Mouse (Mus musculus) midbrain, embryonic 11.5 days (tissue): ENCODE results near the gene Kif2c. TPM values are rescaled to one million over a fixed set of nuclear protein-coding genes. Genes with fewer than 3 reads are reported as not detected.

Source experiments
- ATAC-seq: fragments of 200-750 bp; cut with Nextera tagmentation; 2 replicates; pipeline ENCODE4 v1.8.0; 2017; ENCODE audit warnings: moderate TSS enrichment, moderate library complexity; ENCODE audit not compliant: low FRiP score
- DNase-seq: peaks from one replicate; pipeline ENCODE4 v3.0.0; 2015; ENCODE audit warnings: low spot score; ENCODE audit errors: missing footprints
- H3K27ac ChIP-seq: fragments of 300-500 bp; sonication (generic); 2 replicates; pipeline ENCODE4 v1.5.1; 2014; ENCODE audit warnings: low read depth, low read length
- H3K27me3 ChIP-seq: fragments of 300-500 bp; sonication (generic); 2 replicates; pipeline ENCODE4 v1.6.1; 2014; ENCODE audit warnings: mild to moderate bottlenecking, low read length, moderate library complexity, mixed read lengths; ENCODE audit not compliant: control insufficient read depth, insufficient read depth
- H3K36me3 ChIP-seq: fragments of 300-500 bp; sonication (generic); 2 replicates; pipeline ENCODE4 v1.6.1; 2014; ENCODE audit warnings: mild to moderate bottlenecking, low read length, moderate library complexity, mixed read lengths; ENCODE audit not compliant: control insufficient read depth, insufficient read depth
- H3K4me1 ChIP-seq: fragments of 300-500 bp; sonication (generic); 2 replicates; pipeline ENCODE4 v1.6.1; 2014; ENCODE audit warnings: low read length; ENCODE audit not compliant: control insufficient read depth, insufficient read depth
- H3K4me2 ChIP-seq: fragments of 300-500 bp; sonication (generic); 2 replicates; pipeline ENCODE4 v1.6.1; 2014; ENCODE audit warnings: mild to moderate bottlenecking, moderate library complexity
- H3K4me3 ChIP-seq: fragments of 300-500 bp; sonication (generic); 2 replicates; pipeline ENCODE4 v1.5.1; 2014; ENCODE audit warnings: low read depth, low read length
- H3K9ac ChIP-seq: fragments of 300-500 bp; sonication (generic); 2 replicates; pipeline ENCODE4 v1.6.1; 2014; ENCODE audit warnings: low read length
- H3K9me3 ChIP-seq: fragments of 300-500 bp; sonication (generic); 2 replicates; pipeline ENCODE4 v1.6.1; 2016; ENCODE audit warnings: low read length; ENCODE audit not compliant: control insufficient read depth
- WGBS: fragments of 180-500 bp; shearing (Covaris S2); extraction: QIAGEN DNeasy Blood & Tissue Kit; methylation state at CpG from one replicate; pipeline ENCODE4 v1.1.7; 2014; 5-methylcytosine and 5-hydroxymethylcytosine counted together
- polyA plus RNA-seq: library from polyadenylated mRNA; unstranded; fragments of >200 nt; fragmentation: Nextera tagmentation; extraction: Ambion mirVana; gene quantifications from 2 replicates; pipeline ENCODE4 v1.2.1, GENCODE M21; 2014

The Kif2c gene
- 103 and 104 TPM in 2 replicates for polyA plus RNA-seq

- Histone ChIP-seq H3K4me2 (peak within 1 kb of the TSS; percentile 72), H3K4me3 (peak within 1 kb of the TSS; percentile 79), H3K4me1 (peaks cover 10% of the 10 kb centered on the region), H3K27ac (peak within 1 kb of the TSS; percentile 35), H3K27me3 (no peaks in the 10 kb centered on the region), H3K9me3 (no peaks in the 10 kb centered on the region), H3K36me3 (peaks cover 14% of the 10 kb centered on the region), H3K9ac (peak within 1 kb of the TSS; percentile 79)
- ATAC-seq, result peak; percentile 97
- peak; percentile 100 for DNase-seq
- 2% methylated on average over 42 of the region's 42 CpGs for WGBS
Observed at GRCm38 (mm10) chr4:117181863-117182758, at the start of gene Kif2c. Kif2c (minus strand) TSS chr4:117182639.

- ATAC-seq (no peak), DNase-seq (peak; percentile 68)
- no peak overlapping the region for H3K4me3 ChIP-seq
- H3K4me1 ChIP-seq, result no peaks in the 10 kb centered on the region
- H3K9me3 ChIP-seq, result no peaks in the 10 kb centered on the region
- 87% methylated on average over 2 of the region's 2 CpGs for WGBS
- H3K9ac ChIP-seq, result no peak overlapping the region
- H3K27me3 ChIP-seq, result no peaks in the 10 kb centered on the region
- H3K4me2 ChIP-seq, result no peak overlapping the region
- H3K36me3 ChIP-seq, result no peaks in the 10 kb centered on the region
- H3K27ac ChIP-seq, result no peak overlapping the region
Observed at GRCm38 (mm10) chr4:117231208-117231607, 48.8 kb upstream of the Kif2c start.

- no peak overlapping the region for H3K9ac ChIP-seq
- H3K27ac ChIP-seq, result no peak overlapping the region
- H3K27me3 ChIP-seq, result no peaks in the 10 kb centered on the region
- peak; percentile 86 for DNase-seq
- H3K4me1 ChIP-seq, result no peaks in the 10 kb centered on the region
- no peak for ATAC-seq
- no peak overlapping the region for H3K4me3 ChIP-seq
- no peak overlapping the region for H3K4me2 ChIP-seq
- H3K36me3 ChIP-seq, result no peaks in the 10 kb centered on the region
- no peaks in the 10 kb centered on the region for H3K9me3 ChIP-seq
- WGBS, result 51% methylated on average over 10 of the region's 10 CpGs
Observed at GRCm38 (mm10) chr4:117230331-117230730, 47.9 kb upstream of the Kif2c start.

GRCm38 (mm10) chr4:117229590-117229989 is 47.2 kb upstream of the Kif2c start:
- DNase-seq (peak; percentile 59), ATAC-seq (no peak)
- no peak overlapping the region for H3K27ac ChIP-seq
- 77% methylated on average over 15 of the region's 15 CpGs for WGBS
- no peak overlapping the region for H3K4me3 ChIP-seq
- no peak overlapping the region for H3K9ac ChIP-seq
- no peaks in the 10 kb centered on the region for H3K27me3 ChIP-seq
- H3K36me3 ChIP-seq, result no peaks in the 10 kb centered on the region
- H3K4me1 ChIP-seq, result no peaks in the 10 kb centered on the region
- no peaks in the 10 kb centered on the region for H3K9me3 ChIP-seq
- no peak overlapping the region for H3K4me2 ChIP-seq

GRCm38 (mm10) chr4:117225250-117225649 is 42.8 kb upstream of the Kif2c start:
- Histone ChIP-seq H3K9me3 (no peaks in the 10 kb centered on the region), H3K9ac (no peak overlapping the region), H3K27me3 (no peaks in the 10 kb centered on the region), H3K4me2 (no peak overlapping the region), H3K36me3 (no peaks in the 10 kb centered on the region), H3K4me1 (no peaks in the 10 kb centered on the region), H3K27ac (no peak overlapping the region), H3K4me3 (no peak overlapping the region)
- ATAC-seq (no peak), DNase-seq (no peak)

GRCm38 (mm10) chr4:117224122-117224521 is 41.7 kb upstream of the Kif2c start:
- Histone ChIP-seq H3K27me3 (no peaks in the 10 kb centered on the region), H3K9ac (no peak overlapping the region), H3K4me2 (no peak overlapping the region), H3K4me3 (no peak overlapping the region), H3K27ac (no peak overlapping the region), H3K4me1 (no peaks in the 10 kb centered on the region), H3K9me3 (no peaks in the 10 kb centered on the region), H3K36me3 (no peaks in the 10 kb centered on the region)
- DNase-seq (peak; percentile 67), ATAC-seq (no peak)
- WGBS, result 80% methylated on average over 8 of the region's 8 CpGs

GRCm38 (mm10) chr4:117223001-117223400 is 40.6 kb upstream of the Kif2c start:
- Histone ChIP-seq H3K27ac (no peak overlapping the region), H3K9ac (no peak overlapping the region), H3K4me2 (no peak overlapping the region), H3K9me3 (no peaks in the 10 kb centered on the region), H3K27me3 (no peaks in the 10 kb centered on the region), H3K4me3 (no peak overlapping the region), H3K4me1 (no peaks in the 10 kb centered on the region), H3K36me3 (no peaks in the 10 kb centered on the region)
- no peak for ATAC-seq
- peak; percentile 78 for DNase-seq
- 72% methylated on average over 5 of the region's 5 CpGs for WGBS

- ATAC-seq, result no peak
- Histone ChIP-seq H3K4me3 (no peak overlapping the region), H3K27ac (no peak overlapping the region), H3K9me3 (no peaks in the 10 kb centered on the region), H3K4me1 (no peaks in the 10 kb centered on the region), H3K36me3 (no peaks in the 10 kb centered on the region), H3K4me2 (no peak overlapping the region), H3K9ac (no peak overlapping the region), H3K27me3 (no peaks in the 10 kb centered on the region)
- peak; percentile 45 for DNase-seq
- WGBS, result 87% methylated on average over 9 of the region's 9 CpGs
Observed at GRCm38 (mm10) chr4:117221836-117222235, 39.4 kb upstream of the Kif2c start.

- no peak overlapping the region for H3K4me3 ChIP-seq
- H3K27me3 ChIP-seq, result no peaks in the 10 kb centered on the region
- peak; percentile 65 for DNase-seq
- ATAC-seq, result no peak
- no peak overlapping the region for H3K27ac ChIP-seq
- H3K9ac ChIP-seq, result no peak overlapping the region
- H3K9me3 ChIP-seq, result no peaks in the 10 kb centered on the region
- WGBS, result 80% methylated on average over 9 of the region's 9 CpGs
- H3K4me2 ChIP-seq, result no peak overlapping the region
- no peaks in the 10 kb centered on the region for H3K36me3 ChIP-seq
- H3K4me1 ChIP-seq, result no peaks in the 10 kb centered on the region
Observed at GRCm38 (mm10) chr4:117220741-117221515, 38.5 kb upstream of the Kif2c start.
